Mouse (Mus musculus) midbrain, embryonic 14.5 days (tissue): ENCODE measurements at regions not wholly inside any gene's neighbourhood (a gene's known extent, or its start where the extent isn't known, plus 50 kb on each side); places are given as distances from the start of the nearest gene placed in this dataset.
"Not testable (repeated sequence)": the region's sequence is repeated elsewhere in the genome, so short reads cannot be mapped to it uniquely, and the experiment has no call there.

ENCODE experiments used
- ATAC-seq: fragments of 200-750 bp; cut with Nextera tagmentation; 2 replicates; pipeline ENCODE4 v1.8.0; 2017; ENCODE audit warnings: moderate number of reproducible peaks, moderate library complexity; ENCODE audit not compliant: low FRiP score, low TSS enrichment
- DNase-seq: peaks from one replicate; pipeline ENCODE4 v3.0.0-alpha.2; 2015
- H3K27ac ChIP-seq: fragments of 300-500 bp; sonication (generic); replicated peaks from 2 replicates; pipeline ENCODE4 v1.5.1; 2014; ENCODE audit warnings: mild to moderate bottlenecking, low read depth, low read length, moderate library complexity
- H3K27me3 ChIP-seq: fragments of 300-500 bp; sonication (generic); 2 replicates; pipeline ENCODE4 v1.6.1; 2014; ENCODE audit warnings: low read length, control low read depth, mixed read lengths; ENCODE audit not compliant: control insufficient read depth, insufficient read depth
- H3K36me3 ChIP-seq: fragments of 300-500 bp; sonication (generic); 2 replicates; pipeline ENCODE4 v1.6.1; 2014; ENCODE audit warnings: low read length, control low read depth; ENCODE audit not compliant: control insufficient read depth, insufficient read depth
- H3K4me1 ChIP-seq: fragments of 300-500 bp; sonication (generic); 2 replicates; pipeline ENCODE4 v1.6.1; 2014; ENCODE audit warnings: mild to moderate bottlenecking, antibody characterized with exemption, low read length, control low read depth; ENCODE audit not compliant: control insufficient read depth, insufficient read depth
- H3K4me2 ChIP-seq: fragments of 300-500 bp; sonication (generic); 2 replicates; pipeline ENCODE4 v1.6.1; 2014; ENCODE audit warnings: mild to moderate bottlenecking, low read length, moderate library complexity
- H3K4me3 ChIP-seq: fragments of 300-500 bp; sonication (generic); replicated peaks from 2 replicates; pipeline ENCODE4 v1.5.1; 2014; ENCODE audit warnings: low read depth, low read length
- H3K9ac ChIP-seq: fragments of 300-500 bp; sonication (generic); replicated peaks from 2 replicates; pipeline ENCODE4 v1.6.1; 2014; ENCODE audit warnings: mild to moderate bottlenecking, low read length, moderate library complexity
- H3K9me3 ChIP-seq: fragments of 300-500 bp; sonication (generic); 2 replicates; pipeline ENCODE4 v1.6.1; 2016; ENCODE audit warnings: low read length, control low read depth, mixed read lengths; ENCODE audit not compliant: control insufficient read depth
- WGBS: fragments of 180-500 bp; shearing (Covaris S2); extraction: QIAGEN DNeasy Blood & Tissue Kit; methylation state at CpG from one replicate; pipeline ENCODE4 v1.1.7; 2014; 5-methylcytosine and 5-hydroxymethylcytosine counted together

GRCm38 (mm10) chr13:5920422-5920821 lies 59.1 kb downstream of the Klf6 start:
- H3K9ac ChIP-seq: no peak overlapping the region
- H3K4me2 ChIP-seq: no peak overlapping the region
- WGBS: 83% methylated on average over 3 of the region's 3 CpGs
- no peaks in the 10 kb centered on the region for H3K27me3 ChIP-seq
- no peaks in the 10 kb centered on the region for H3K9me3 ChIP-seq
- no peaks in the 10 kb centered on the region for H3K36me3 ChIP-seq
- ATAC-seq (no peak), DNase-seq (no peak)
- H3K4me1 ChIP-seq: no peaks in the 10 kb centered on the region
- H3K27ac ChIP-seq: no peak overlapping the region
- H3K4me3 ChIP-seq: no peak overlapping the region

- Histone ChIP-seq H3K4me1 (no peaks in the 10 kb centered on the region), H3K4me3 (no peak overlapping the region), H3K27ac (no peak overlapping the region), H3K27me3 (no peaks in the 10 kb centered on the region), H3K9ac (no peak overlapping the region), H3K9me3 (no peaks in the 10 kb centered on the region), H3K4me2 (no peak overlapping the region), H3K36me3 (no peaks in the 10 kb centered on the region)
- no peak for DNase-seq
- no peak for ATAC-seq
- WGBS: 97% methylated on average over 2 of the region's 2 CpGs
Observed at GRCm38 (mm10) chr13:5931433-5931832, 70.2 kb downstream of the Klf6 start.

DNA sequence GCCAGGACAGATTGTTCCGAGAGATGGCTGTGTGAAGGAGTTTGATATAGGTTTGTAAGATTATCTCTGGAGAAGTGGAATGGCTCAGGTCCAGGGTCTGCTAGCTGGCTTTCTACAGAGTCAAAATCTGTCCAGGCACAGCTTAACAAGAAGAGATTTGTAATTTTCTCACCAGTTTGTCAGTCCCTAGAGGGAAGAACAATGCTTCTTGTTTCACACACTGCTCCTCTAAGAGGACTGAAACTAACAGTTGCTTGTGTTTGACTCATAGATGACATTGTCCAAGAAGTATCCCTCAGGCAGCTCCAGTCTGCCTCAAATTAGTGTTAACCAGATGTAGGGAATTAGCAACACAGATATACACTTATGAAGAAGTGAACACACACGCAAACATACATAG lies 76.2 kb downstream of the Klf6 start:
- Histone ChIP-seq H3K4me3 (no peak overlapping the region), H3K27ac (no peak overlapping the region), H3K9me3 (no peaks in the 10 kb centered on the region), H3K4me1 (no peaks in the 10 kb centered on the region), H3K9ac (no peak overlapping the region), H3K4me2 (no peak overlapping the region), H3K27me3 (no peaks in the 10 kb centered on the region), H3K36me3 (no peaks in the 10 kb centered on the region)
- WGBS: 95% methylated on average over 2 of the region's 2 CpGs
- DNase-seq (no peak), ATAC-seq (no peak)

- H3K27me3 ChIP-seq: no peaks in the 10 kb centered on the region
- 90% methylated on average over 4 of the region's 4 CpGs for WGBS
- no peaks in the 10 kb centered on the region for H3K4me1 ChIP-seq
- H3K4me2 ChIP-seq: no peak overlapping the region
- no peak overlapping the region for H3K9ac ChIP-seq
- H3K4me3 ChIP-seq: no peak overlapping the region
- no peaks in the 10 kb centered on the region for H3K9me3 ChIP-seq
- no peak for ATAC-seq
- no peaks in the 10 kb centered on the region for H3K36me3 ChIP-seq
- DNase-seq: no peak
- H3K27ac ChIP-seq: no peak overlapping the region
Observed at GRCm38 (mm10) chr13:5937970-5938369, 76.7 kb downstream of the Klf6 start.

DNA sequence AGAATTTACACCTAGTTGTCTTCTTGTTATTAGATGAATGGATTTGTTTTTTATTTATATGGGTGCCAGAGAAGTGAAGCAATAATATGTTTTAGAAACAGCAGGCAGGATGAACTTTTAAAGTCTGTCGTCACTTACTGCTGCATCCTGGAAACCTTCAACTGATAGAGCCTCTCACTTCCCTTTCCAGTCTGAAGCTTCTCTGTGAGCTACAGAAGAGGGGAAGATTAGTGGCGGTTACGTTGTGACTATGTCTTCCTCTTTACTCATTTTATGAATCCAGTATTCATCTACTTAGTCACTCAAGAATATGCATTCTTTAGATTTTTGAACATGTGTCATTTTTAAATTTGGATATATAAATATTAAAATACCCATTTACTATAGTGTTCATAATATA lies 78.1 kb downstream of the Klf6 start:
- Histone ChIP-seq H3K27ac (no peak overlapping the region), H3K4me1 (no peaks in the 10 kb centered on the region), H3K9me3 (no peaks in the 10 kb centered on the region), H3K4me2 (no peak overlapping the region), H3K36me3 (no peaks in the 10 kb centered on the region), H3K27me3 (no peaks in the 10 kb centered on the region), H3K4me3 (no peak overlapping the region), H3K9ac (no peak overlapping the region)
- DNase-seq: no peak
- no peak for ATAC-seq
- WGBS: 89% methylated on average over 3 of the region's 3 CpGs

DNA sequence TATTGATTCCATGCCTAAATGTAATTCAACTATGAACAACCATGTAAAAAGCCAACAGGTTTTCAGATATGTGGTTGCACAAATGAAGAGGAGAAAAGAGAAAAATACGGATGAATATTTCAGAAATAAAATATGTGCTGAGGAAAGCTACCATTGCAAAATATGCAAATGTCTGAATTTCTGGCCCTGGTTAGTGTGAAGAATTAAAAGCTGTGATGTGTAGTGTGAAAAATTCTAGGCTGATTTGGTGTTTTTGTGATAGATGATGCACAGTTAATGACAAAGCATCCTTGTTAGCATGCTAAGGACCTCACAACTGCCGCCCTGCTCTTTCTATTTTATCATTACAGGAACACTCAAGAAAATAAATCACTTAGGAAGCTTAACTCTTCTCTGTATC lies 91.6 kb downstream of the Klf6 start:
- Histone ChIP-seq H3K9ac (no peak overlapping the region), H3K36me3 (no peaks in the 10 kb centered on the region), H3K9me3 (no peaks in the 10 kb centered on the region), H3K27me3 (no peaks in the 10 kb centered on the region), H3K4me1 (no peaks in the 10 kb centered on the region), H3K4me3 (no peak overlapping the region), H3K27ac (no peak overlapping the region), H3K4me2 (no peak overlapping the region)
- DNase-seq (no peak), ATAC-seq (no peak)
- WGBS: 87% methylated on average over 2 of the region's 2 CpGs

GRCm38 (mm10) chr13:5955121-5955520 lies 93.8 kb downstream of the Klf6 start:
- H3K27ac ChIP-seq, H3K4me3 ChIP-seq, H3K27me3 ChIP-seq, H3K9me3 ChIP-seq, DNase-seq, ATAC-seq, H3K36me3 ChIP-seq, H3K9ac ChIP-seq, H3K4me1 ChIP-seq, H3K4me2 ChIP-seq: not testable (repeated sequence)

- Histone ChIP-seq H3K4me3 (no peak overlapping the region), H3K27ac (no peak overlapping the region), H3K9ac (no peak overlapping the region), H3K27me3 (no peaks in the 10 kb centered on the region), H3K4me1 (no peaks in the 10 kb centered on the region), H3K4me2 (no peak overlapping the region), H3K9me3 (no peaks in the 10 kb centered on the region), H3K36me3 (no peaks in the 10 kb centered on the region)
- DNase-seq: no peak
- ATAC-seq: no peak
- 47% methylated on average over 1 of the region's 1 CpGs for WGBS
Observed at GRCm38 (mm10) chr13:5956145-5956544, 94.9 kb downstream of the Klf6 start.

DNA sequence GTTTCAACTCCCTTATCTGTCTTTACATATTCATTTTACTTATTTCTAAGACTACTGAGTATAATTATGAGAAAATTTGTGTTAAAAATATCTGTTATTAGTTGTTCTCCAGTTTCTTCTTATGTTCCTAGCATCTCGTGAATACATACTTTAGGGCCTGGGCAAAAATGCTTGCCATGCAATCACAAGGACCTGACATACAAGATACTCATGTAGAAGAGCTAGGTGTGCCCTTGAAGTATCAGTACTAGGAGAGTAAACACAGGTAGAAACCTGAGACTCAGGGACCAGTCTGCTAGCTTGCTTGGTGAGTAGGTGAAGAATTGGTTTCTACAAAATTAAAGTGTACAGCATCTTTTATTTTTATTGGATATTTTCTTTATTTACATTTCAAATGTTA lies 101.7 kb downstream of the Klf6 start:
- no peak overlapping the region for H3K4me3 ChIP-seq
- H3K4me1 ChIP-seq: no peaks in the 10 kb centered on the region
- H3K36me3 ChIP-seq: no peaks in the 10 kb centered on the region
- DNase-seq (no peak), ATAC-seq (no peak)
- no peak overlapping the region for H3K27ac ChIP-seq
- no peaks in the 10 kb centered on the region for H3K27me3 ChIP-seq
- no peak overlapping the region for H3K4me2 ChIP-seq
- no peaks in the 10 kb centered on the region for H3K9me3 ChIP-seq
- no peak overlapping the region for H3K9ac ChIP-seq
- WGBS: 92% methylated on average over 1 of the region's 1 CpGs
